Mouse (Mus musculus): ENCODE data around the gene Slc16a1.
A peak's percentile ranks its signal among the peaks of the same experiment; 100 is the strongest.
"Not testable (repeated sequence)": the region's sequence is repeated elsewhere in the genome, so short reads cannot be mapped to it uniquely, and the experiment has no call there.

Slc16a1 gene

DNA sequence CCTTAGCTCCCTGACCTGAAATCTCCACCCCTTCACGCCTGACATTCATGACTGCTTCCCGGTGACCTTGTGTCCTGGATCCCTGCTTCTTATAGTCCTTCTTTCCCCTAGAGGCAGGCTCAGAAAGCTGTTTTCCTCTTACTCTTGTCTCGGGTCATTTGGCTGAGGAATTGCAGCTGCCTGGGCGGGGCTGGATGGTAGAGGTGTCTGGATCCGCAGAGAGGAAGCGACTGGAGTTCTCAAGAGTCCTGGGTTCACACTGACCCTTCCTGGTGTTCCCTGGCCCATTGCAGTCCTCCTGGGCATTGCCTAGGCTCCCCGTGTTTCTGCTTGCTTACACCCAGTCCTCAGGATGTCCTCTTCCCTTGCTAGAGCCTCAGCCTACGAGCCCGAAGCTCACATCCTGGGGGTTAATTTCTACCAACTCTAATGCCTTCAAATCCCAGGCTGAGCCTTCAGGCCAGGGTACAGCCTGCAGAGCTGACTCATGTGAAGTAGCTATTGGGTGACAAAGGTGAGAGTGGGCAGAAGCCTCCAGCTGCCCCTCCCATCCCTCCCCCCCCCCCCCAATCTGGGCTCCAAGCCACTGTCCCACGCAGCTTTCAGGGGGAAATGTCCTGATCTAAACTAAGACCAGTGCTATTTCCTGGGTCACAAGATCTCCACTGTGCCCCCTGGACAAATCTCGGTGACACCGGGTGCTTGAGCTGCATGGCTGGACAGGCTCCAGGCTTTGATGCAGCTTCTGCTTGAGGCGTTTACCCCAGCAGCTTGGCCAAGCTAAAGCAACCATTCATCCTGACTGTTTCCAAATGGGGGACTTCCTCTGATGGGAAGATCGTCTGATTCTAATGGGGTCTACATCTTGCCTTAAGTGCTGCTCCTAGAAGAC lies 36.1 kb downstream of the Slc16a1 start:
- no peak for DNase-seq (ENCODE audit: low read depth, low spot score)

DNA sequence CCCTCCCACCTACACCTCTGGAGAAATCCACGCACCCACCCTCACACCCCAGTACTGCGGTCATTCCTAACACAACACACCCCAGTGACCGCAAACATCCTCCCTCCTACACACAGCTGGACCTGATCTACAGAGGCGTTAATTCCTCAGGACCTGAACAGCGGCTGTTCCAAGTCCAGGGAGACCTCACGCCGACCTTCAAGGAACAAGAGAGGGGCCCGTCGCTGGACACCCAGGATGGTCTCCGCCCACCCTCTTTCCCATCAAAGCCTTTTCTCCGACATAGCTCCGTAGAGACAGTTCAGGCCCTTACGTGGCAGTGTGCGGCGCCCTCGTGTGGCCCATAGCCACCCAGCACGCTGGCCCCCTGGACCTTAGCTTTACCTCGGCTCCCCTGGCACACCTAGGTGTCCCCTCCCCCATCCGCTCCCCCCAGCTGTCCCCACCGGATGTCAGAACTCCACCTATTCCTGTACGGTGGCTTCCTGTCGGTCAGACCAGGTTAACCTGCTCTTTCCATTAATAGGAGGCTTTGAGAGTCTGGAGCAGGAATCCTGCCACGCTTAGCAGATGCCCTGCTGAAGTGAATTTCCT lies 36.9 kb downstream of the Slc16a1 start:
- peak; percentile 34 for DNase-seq (ENCODE audit: low read depth, low spot score)

DNA sequence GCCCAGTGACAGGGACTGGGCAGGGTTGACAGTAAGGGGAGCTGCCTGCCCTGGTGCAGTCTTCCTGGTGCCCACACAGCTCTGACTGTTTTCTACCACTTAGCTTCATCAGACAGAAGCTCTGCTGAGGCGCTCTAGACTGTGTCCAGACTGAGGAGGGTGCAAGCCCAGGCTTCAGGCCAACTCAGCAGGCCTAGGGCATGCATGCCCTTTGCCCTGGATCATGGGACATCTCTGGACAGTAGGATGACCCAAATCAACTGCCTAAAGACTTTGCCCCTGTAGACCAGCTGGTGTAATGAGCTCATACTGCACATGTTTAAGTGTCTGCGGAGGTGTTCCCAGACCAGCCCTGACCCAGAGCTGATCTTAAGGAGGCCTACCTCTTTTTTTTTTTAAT lies 39.3 kb downstream of the Slc16a1 start:
- DNase-seq (ENCODE audit: low read depth, low spot score), result no peak

DNA sequence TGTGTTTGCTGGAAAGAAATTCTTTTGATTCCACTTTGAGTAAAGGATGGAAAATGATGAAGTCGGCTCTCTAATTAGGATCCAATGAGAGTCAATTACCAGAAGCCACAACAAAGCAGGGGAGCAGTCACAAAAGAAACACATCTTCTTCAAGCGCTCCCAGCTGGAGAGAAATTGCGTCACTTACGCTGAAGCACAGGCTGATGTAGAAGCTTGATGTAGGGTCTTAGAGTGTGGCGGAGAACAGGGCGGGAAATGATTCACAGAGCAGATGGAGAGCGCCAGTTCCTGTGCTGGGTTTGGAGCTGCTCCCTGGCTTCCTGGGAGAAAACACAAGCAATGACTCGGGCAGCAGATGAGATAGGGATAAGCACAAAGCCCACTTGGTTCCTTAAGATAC lies 40.4 kb downstream of the Slc16a1 start:
- DNase-seq (ENCODE audit: low read depth, low spot score), result no peak

DNA sequence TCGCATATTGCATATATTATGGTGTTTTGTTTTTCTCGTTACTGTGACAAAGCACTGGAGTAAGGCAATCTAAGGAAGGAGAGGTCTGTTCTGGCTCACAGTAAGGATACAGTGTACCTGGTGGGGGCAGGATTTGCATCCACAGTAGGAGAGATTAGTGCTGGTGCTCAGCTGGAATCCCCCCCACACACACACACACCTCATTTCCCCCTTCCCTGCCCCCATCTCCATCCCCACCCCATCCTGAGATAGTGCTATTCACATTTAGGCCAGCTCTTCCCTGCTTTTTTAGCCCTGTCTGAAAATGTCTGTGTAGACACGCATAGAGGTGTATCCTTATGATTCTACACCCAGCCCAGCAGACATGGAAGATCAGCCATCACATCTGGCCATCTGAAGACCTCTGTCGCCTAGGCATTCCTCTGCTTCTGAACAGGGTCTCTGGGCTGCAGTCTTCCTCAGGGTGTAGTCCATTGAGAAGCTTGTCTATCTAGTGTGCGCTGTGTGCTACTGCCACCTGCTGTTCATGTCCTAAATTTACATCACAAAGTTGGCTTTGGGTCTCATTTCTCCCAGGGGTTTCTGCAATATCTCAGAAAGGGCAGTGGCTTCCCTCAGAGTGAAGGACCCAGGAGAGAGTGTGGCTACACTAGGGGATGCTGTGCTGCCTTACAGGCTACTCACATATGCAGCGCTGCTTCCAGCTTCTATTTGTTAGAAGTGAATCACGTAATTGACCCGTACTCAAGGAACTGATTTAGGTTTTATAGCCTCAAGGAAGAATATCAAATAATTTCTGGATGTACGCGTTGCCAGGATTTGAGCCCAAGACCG lies 44.4 kb downstream of the Slc16a1 start:
- peak; percentile 47 for DNase-seq (ENCODE audit: low read depth, low spot score)

DNA sequence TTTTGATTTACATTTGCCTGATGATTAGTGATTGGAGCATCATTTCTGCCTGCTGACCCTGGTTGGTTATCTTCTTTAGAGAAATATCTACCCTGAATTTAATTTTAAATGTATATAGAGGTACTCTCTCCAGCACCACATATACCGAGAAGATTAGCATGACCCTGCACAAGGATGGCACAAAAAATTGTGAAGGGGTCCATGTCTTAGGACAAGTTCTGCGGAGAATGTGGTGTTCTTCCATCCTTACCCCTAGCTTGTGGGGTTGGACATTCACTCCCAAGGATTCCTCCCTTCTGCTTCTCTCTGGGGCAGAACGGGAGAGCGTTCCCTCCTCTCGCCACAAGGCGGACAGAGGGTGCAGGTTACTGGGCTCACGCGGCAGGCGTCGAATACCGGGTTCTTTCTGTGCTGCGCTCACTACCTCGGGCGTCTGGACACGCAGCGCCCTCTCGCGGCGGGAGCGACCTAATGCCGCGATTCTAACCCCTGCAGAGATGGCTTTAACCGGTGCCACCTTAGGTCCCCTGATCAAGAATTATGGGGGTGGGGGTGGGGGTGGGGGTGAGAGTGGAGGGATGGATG lies 62.4 kb downstream of the Slc16a1 start:
- peak; percentile 87 for DNase-seq (ENCODE audit: low read depth, low spot score)

DNA sequence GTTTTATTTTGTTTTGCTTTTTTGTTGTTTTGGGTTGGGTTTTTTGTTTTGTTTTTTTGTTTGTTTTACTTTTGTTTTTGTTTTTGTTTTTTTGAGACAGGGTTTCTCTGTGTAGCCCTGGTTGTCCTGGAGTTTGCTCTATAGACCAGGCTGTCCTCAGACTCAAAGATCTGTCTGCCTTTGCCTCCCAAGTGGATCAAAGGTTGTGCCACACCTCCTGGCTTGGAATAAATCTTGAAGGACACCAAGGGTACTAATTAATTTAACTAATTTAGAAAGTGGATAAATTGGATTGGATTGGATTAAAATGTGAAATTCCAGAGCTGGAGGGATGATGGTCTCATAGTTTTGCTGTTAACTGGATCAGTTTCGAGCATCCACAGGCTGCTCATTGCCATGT lies 63.3 kb downstream of the Slc16a1 start:
- no peak for DNase-seq (ENCODE audit: low read depth, low spot score)

DNA sequence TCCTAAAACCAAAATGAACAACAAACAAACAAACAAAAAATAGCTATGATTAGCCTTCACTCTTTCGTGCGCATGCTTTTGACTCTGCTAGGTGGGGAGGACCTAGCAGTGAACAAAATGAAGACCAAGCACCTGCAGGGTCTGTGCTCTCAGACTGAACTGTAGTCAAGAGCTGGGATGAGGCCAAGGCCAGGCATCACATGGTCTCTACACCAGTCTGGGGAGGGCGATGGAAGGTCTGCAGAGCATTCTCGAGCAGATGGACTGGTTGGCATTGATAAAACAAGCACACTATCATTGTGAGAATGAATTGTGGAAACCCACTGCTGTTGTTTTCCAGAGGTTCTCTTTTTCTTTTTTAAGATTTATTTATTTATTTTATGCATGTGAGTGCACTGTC lies 65.5 kb downstream of the Slc16a1 start:
- DNase-seq (ENCODE audit: low read depth, low spot score), result no peak

DNA sequence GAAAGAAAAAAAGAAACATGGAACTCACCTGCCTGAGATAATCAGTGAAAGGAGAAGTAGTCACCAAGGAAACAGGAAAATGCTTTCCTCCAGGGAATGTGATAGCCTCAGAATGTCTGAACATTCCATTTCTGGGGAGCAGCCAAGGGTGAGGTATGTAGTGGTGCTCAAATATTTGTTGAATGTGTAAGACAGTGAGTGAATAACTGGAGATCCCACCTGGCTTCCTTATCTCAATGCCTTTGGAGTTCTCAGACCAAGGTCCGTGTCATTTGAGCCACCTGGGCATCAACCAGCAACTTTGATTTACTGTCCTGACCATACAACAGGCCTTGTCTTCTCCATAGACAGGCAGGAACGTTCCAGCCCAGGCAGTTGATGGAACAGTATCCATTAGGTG lies 68.0 kb downstream of the Slc16a1 start:
- no peak for DNase-seq (ENCODE audit: low read depth, low spot score)

DNA sequence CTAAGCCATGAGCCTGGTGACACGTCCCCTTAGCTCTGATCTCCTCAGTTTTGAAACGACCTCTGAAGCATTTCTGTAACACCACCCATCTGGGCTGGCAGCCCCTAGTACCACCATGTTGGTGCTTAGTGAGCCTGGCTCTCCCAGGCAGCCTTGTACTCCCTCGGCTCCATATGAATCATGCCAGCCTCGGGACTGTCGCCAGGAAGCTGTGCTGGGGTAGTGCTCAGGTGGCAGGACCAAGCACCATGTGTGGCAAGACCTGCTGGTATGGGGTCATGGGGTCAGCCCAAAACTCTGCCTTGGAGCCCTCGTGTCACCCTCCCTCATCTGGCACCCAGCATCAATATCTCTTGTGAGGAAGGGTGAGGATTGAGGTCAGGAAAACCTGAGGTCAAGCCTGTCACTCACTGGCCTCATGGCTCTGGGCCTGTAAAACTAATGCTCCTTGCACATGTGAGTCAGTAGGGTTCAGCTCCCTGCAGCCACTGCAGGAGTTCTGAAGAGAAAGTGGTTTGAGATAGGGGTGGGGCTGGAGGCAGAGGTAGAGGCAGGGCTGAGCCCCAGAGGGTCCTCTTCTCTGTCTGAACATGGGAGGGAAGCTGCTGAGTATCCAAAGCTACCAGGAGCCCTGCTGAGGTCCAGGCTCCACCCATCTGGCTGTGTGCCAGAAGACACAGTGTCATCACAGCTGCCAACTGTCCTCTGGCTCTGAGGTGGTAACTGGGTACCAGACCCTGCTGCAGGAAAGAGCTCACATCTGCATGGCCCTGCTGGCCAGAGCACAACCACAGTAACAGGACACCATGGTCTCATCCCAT lies 68.7 kb downstream of the Slc16a1 start:
- DNase-seq (ENCODE audit: low read depth, low spot score), result not testable (repeated sequence)

DNA sequence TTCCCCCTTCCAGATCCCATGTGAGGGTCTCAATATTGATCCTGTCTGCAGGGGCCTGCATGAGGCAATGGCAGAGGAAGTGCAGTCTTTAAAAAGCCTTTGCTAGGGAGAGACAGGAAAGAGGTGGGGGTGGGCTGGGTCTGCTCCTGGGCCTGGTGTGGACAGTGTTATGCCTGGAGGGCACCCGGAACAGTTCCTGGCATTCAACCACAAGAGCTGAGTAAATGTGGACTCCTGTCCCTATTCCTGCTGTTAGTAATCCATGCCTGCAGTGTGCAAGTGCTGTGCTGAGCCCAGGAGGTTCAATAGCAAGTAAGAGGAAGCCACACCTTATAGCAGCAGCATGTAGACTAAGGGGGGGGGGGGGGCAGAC lies 69.3 kb downstream of the Slc16a1 start:
- not testable (repeated sequence) for DNase-seq (ENCODE audit: low read depth, low spot score)
